Mouse (Mus musculus) stomach, postnatal 0 days (tissue): ENCODE data around the gene Jph4. TPM values are rescaled to one million over a fixed set of nuclear protein-coding genes. Genes with fewer than 3 reads are reported as not detected.

Experiments used
- ATAC-seq: fragments of 200-750 bp; cut with Nextera tagmentation; 2 replicates; pipeline ENCODE4 v1.8.0; 2017; ENCODE audit not compliant: low FRiP score, low TSS enrichment
- DNase-seq: peaks from one replicate; pipeline ENCODE4 v3.0.0-alpha.2; 2016; ENCODE audit warnings: low spot score
- H3K27ac ChIP-seq: fragments of 300-500 bp; sonication (generic); replicated peaks from 2 replicates; pipeline ENCODE4 v1.5.1; 2014; ENCODE audit warnings: mild to moderate bottlenecking, control low read depth
- H3K27me3 ChIP-seq: fragments of 300-500 bp; sonication (generic); 2 replicates; pipeline ENCODE4 v1.6.1; 2014; ENCODE audit warnings: low read length; ENCODE audit not compliant: control insufficient read depth, insufficient read depth
- H3K36me3 ChIP-seq: fragments of 300-500 bp; sonication (generic); 2 replicates; pipeline ENCODE4 v1.6.1; 2014; ENCODE audit warnings: low read length, mixed read lengths; ENCODE audit not compliant: control insufficient read depth, insufficient read depth
- H3K4me1 ChIP-seq: fragments of 300-500 bp; sonication (generic); replicated peaks from 2 replicates; pipeline ENCODE4 v1.6.1; 2014; ENCODE audit warnings: antibody characterized with exemption; ENCODE audit not compliant: control insufficient read depth, insufficient read depth
- H3K4me2 ChIP-seq: fragments of 300-500 bp; sonication (generic); replicated peaks from 2 replicates; pipeline ENCODE4 v1.6.1; 2014; ENCODE audit warnings: low read depth, mild to moderate bottlenecking, control low read depth, moderate library complexity
- H3K4me3 ChIP-seq: fragments of 300-500 bp; sonication (generic); 2 replicates; pipeline ENCODE4 v1.5.1; 2014; ENCODE audit warnings: low read depth, low read length, control low read depth
- H3K9ac ChIP-seq: fragments of 300-500 bp; sonication (generic); 2 replicates; pipeline ENCODE4 v1.6.1; 2014; ENCODE audit warnings: mild to moderate bottlenecking, low read length, control low read depth, mixed read lengths
- H3K9me3 ChIP-seq: fragments of 300-500 bp; sonication (generic); 2 replicates; pipeline ENCODE4 v1.6.1; 2016; ENCODE audit warnings: low read length; ENCODE audit not compliant: control insufficient read depth
- CTCF ChIP-seq: IDR thresholded peaks from 2 replicates; pipeline ENCODE4 v1.5.1; 2016; ENCODE audit warnings: antibody characterized with exemption, low read depth, mild to moderate bottlenecking, moderate library complexity
- EP300 ChIP-seq: optimal IDR thresholded peaks from 2 replicates; pipeline ENCODE3; 2016; ENCODE audit warnings: antibody characterized with exemption
- WGBS: fragments of 180-500 bp; shearing (Covaris S2); extraction: QIAGEN DNeasy Blood & Tissue Kit; methylation state at CpG from one replicate; pipeline ENCODE4 v1.1.7; 2014; 5-methylcytosine and 5-hydroxymethylcytosine counted together
- polyA plus RNA-seq: library from polyadenylated mRNA; unstranded; fragments of >200 nt; fragmentation: Nextera tagmentation; extraction: Ambion mirVana; gene quantifications from 2 replicates; pipeline ENCODE4 v1.2.1, GENCODE M21; 2015

Jph4 gene
- polyA plus RNA-seq, 1 experiment from 2014 or later = 1.0 TPM

GRCm38 (mm10) chr14:55104365-55104764, 12.4 kb downstream of the Jph4 start:
- 87% methylated on average over 18 of the region's 18 CpGs for WGBS
- H3K4me2 ChIP-seq = no peak overlapping the region
- peaks cover 4% of the 10 kb centered on the region; the same call in 1 of the 2 replicates for H3K36me3 ChIP-seq
- no peak overlapping the region for H3K4me3 ChIP-seq
- ATAC-seq (no peak), DNase-seq (no peak)
- no peak overlapping the region for H3K9ac ChIP-seq
- H3K4me1 ChIP-seq = peaks cover 1% of the 10 kb centered on the region; the same call in 1 of the 2 replicates
- no peaks in the 10 kb centered on the region for H3K9me3 ChIP-seq
- no peak for TF ChIP-seq CTCF
- TF ChIP-seq EP300 = no peak
- H3K27ac ChIP-seq = no peak overlapping the region
- H3K27me3 ChIP-seq = no peaks in the 10 kb centered on the region

- no peaks in the 10 kb centered on the region for H3K9me3 ChIP-seq
- no peak overlapping the region for H3K4me3 ChIP-seq
- no peak overlapping the region for H3K4me2 ChIP-seq
- ATAC-seq = no peak
- no peaks in the 10 kb centered on the region; the same call in 1 of the 2 replicates for H3K4me1 ChIP-seq
- no peak overlapping the region for H3K27ac ChIP-seq
- H3K27me3 ChIP-seq = no peaks in the 10 kb centered on the region
- H3K36me3 ChIP-seq = peaks cover 9% of the 10 kb centered on the region; the same call in 1 of the 2 replicates
- 81% methylated on average over 15 of the region's 15 CpGs for WGBS
- H3K9ac ChIP-seq = no peak overlapping the region
- DNase-seq = no peak
- TF ChIP-seq CTCF (no peak), EP300 (no peak)
These were observed 14.4 kb downstream of the Jph4 start for GRCm38 (mm10) chr14:55102253-55102785.

GRCm38 (mm10) chr14:55101592-55101991, 15.1 kb downstream of the Jph4 start:
- H3K27me3 ChIP-seq = no peaks in the 10 kb centered on the region
- TF ChIP-seq CTCF = peak; percentile 80
- no peak for TF ChIP-seq EP300
- H3K9me3 ChIP-seq = no peaks in the 10 kb centered on the region
- DNase-seq = peak; percentile 50
- H3K9ac ChIP-seq = no peak overlapping the region
- no peak overlapping the region for H3K4me2 ChIP-seq
- no peak for ATAC-seq
- no peak overlapping the region for H3K27ac ChIP-seq
- no peaks in the 10 kb centered on the region; the same call in 1 of the 2 replicates for H3K4me1 ChIP-seq
- H3K36me3 ChIP-seq = peaks cover 9% of the 10 kb centered on the region; the same call in 1 of the 2 replicates
- no peak overlapping the region for H3K4me3 ChIP-seq
- 51% methylated on average over 4 of the region's 4 CpGs for WGBS

GRCm38 (mm10) chr14:55098067-55098466, 18.7 kb downstream of the Jph4 start:
- no peak overlapping the region for H3K4me3 ChIP-seq
- WGBS = 74% methylated on average over 4 of the region's 4 CpGs
- H3K27ac ChIP-seq = 0 out of 2 replicates have a peak overlapping the region, but pooled peaks have one; percentile 9
- H3K9ac ChIP-seq = no peak overlapping the region
- 0 out of 2 replicates have a peak, but pooled peaks have one; percentile 17 for ATAC-seq
- TF ChIP-seq CTCF = peak; percentile 80
- TF ChIP-seq EP300 = no peak
- H3K4me1 ChIP-seq = peaks cover 7% of the 10 kb centered on the region
- no peaks in the 10 kb centered on the region for H3K27me3 ChIP-seq
- peak; percentile 68 for DNase-seq
- no peaks in the 10 kb centered on the region for H3K9me3 ChIP-seq
- H3K36me3 ChIP-seq = peaks cover 9% of the 10 kb centered on the region; the same call in 1 of the 2 replicates
- no peak overlapping the region for H3K4me2 ChIP-seq

- TF ChIP-seq EP300 (no peak), CTCF (no peak)
- no peak for ATAC-seq
- no peaks in the 10 kb centered on the region for H3K27me3 ChIP-seq
- peaks cover 7% of the 10 kb centered on the region for H3K4me1 ChIP-seq
- WGBS = 71% methylated on average over 10 of the region's 10 CpGs
- H3K27ac ChIP-seq = peak overlapping the region; percentile 9; the same call in 1 of the 2 replicates
- H3K9ac ChIP-seq = no peak overlapping the region
- H3K36me3 ChIP-seq = peaks cover 9% of the 10 kb centered on the region; the same call in 1 of the 2 replicates
- no peak overlapping the region for H3K4me3 ChIP-seq
- H3K4me2 ChIP-seq = no peak overlapping the region
- no peaks in the 10 kb centered on the region for H3K9me3 ChIP-seq
- peak; percentile 13 for DNase-seq
These were observed 19.1 kb downstream of the Jph4 start for GRCm38 (mm10) chr14:55097646-55098045.

GRCm38 (mm10) chr14:55096573-55097087, 20.1 kb downstream of the Jph4 start:
- H3K4me2 ChIP-seq = no peak overlapping the region
- WGBS = 63% methylated on average over 9 of the region's 9 CpGs

More at GRCm38 (mm10) chr14:55096573-55097087, 20.1 kb downstream of the Jph4 start:
- Histone ChIP-seq H3K27me3 (no peaks in the 10 kb centered on the region), H3K36me3 (peaks cover 9% of the 10 kb centered on the region; the same call in 1 of the 2 replicates), H3K4me3 (no peak overlapping the region), H3K9ac (0 out of 2 replicates have a peak overlapping the region, but pooled peaks have one; percentile 4), H3K27ac (no peak overlapping the region), H3K9me3 (no peaks in the 10 kb centered on the region), H3K4me1 (peaks cover 7% of the 10 kb centered on the region)
- ATAC-seq (no peak), DNase-seq (peak; percentile 13)
- no peak for TF ChIP-seq CTCF
- no peak for TF ChIP-seq EP300
